Mouse (Mus musculus) layer of hippocampus, adult 11-12 months (tissue): Measurements from ENCODE around the gene Tead4.

ENCODE experiments used
- DNase-seq: peaks from one replicate; pipeline ENCODE4 v3.0.0; 2022; ENCODE audit warnings: low spot score

Gene Tead4

DNA sequence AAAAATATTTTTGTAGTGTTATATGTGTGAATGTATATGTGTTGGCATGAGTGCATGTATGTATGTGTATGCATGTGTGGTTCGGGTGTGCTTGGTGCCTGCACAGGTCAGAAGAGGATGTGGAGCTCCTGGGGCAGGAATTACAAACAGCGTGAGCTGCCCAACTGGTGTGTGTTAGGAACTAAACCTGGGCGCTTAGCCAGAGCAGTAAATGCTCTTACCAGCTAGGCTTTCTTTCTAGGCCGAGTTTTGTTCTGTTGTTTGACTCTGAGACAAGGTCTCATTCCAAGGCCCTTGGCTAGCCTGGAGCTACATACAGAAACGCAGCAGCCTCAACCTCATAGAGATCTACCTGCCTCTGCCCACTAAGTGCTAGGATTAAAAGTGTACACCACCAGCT lies 9.3 kb downstream of the Tead4 start:
- no peak for DNase-seq

DNA sequence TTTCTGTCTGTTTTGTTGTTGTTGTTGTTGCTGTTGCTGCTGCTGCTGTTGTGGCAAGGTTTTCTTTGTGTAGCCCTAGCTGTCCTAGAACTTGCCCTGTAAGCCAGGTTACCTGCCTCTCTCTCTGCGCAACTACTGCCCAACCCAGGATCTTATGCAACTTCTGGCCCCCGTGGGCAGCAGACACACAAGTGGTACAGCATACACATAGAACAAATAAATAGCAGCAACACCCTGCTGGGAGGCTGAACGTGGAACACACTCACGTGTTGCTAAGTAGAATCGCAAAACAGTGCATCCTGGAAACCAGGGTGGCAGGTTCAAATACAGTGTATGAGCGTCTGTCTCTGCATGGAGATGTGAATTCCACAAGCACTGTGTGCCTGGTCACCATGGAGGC lies 11.9 kb downstream of the Tead4 start:
- no peak for DNase-seq

DNA sequence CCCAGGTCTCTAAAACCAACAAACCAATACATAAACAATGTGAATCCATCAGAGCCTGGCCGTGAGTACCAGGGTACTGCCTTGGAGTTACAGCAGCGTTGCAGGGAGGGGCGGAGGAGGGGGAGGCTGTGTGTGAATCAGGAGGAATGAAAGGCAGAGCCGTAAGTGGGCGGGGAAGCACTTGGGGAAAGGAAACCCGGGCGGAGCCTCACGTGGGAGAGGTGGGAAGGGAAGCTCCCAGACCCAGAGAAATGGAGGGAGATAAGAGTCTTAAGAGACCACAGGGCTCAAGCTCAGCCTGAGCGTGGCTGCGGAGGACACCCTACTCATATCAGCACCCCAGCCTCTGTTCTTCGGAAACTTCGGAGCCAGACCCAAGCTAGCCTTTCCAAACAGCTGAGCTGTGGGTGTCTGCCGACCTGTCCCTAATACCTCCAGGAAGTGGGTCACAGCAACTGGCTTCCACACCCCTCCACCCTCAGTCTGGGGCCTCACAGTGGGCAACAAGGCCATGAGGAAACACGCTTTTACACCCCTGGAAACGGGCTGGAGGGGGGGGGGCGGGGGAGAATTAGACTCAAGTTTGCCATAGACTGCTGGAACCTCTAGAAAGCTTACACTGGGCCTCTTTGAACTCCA lies 14.7 kb downstream of the Tead4 start:
- DNase-seq = no peak

DNA sequence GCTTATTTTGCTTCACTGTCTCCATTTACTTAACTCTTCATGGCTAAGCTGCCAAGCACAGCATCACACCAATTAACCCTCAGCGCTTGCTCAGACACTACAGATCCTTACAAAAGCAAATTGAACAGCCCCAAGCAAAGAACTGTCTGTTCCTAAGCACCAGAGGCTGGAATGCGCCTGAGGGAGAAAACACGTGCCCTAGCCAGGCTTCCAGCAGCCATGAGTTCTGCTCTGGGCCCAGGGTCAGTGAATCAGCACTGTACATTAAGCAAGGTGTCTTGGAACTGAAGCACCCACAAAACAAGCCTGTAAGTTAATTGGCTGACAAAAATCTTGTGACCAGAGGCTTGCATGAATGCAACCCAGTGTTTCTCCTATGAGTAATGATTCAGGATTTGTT lies 18.5 kb downstream of the Tead4 start:
- DNase-seq = no peak

DNA sequence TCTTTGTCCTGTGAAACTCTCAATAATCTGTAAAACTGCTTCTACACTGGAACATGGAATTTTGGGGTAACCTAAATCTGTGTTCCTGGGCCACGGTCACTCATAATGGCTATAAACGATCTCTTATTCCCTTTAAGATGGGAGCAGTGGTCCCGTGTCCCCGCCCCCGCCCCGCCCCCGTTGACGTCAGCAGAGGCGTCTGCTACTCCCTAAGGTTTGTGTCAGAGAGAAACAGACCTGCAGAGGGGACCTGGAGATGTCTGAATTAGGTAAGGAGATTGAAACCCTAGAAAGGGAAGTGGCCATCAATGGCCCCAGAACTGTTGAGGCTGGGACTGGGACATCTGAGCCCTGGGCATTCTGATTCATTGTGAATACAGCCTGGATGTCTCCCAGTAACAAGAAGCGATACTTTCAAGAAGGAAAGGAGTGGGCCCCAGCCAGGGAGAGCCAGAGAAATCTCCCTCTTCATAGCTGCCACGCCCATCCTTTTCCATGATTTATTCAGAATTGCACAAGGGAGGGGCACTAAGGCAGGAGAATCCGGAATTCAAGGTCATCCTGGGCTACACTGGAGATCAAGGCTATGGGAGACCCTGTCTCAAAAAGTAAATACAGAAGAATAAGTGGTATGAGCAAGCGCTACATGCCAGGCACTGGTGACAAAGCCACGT lies 20.0 kb downstream of the Tead4 start:
- DNase-seq = no peak

DNA sequence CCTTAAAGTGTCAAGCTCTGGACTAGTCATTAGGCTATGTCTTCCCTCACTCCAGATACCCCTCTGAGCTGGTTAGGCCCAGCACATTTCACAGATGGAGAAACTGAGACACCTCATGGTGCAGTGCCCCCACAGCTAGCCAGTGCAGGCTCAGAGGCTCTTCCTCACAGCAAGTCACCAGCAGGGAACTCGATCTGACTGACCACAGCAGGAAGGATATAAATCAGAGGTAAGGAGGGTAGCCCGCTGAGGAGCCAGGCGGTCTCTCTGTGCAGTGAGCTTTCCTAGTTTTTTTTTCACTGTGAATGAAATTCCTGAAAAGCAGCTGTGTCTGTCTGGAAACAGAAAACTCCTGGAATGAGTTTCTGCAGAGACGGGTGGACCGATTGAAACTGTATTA lies 21.0 kb downstream of the Tead4 start:
- DNase-seq = no peak

DNA sequence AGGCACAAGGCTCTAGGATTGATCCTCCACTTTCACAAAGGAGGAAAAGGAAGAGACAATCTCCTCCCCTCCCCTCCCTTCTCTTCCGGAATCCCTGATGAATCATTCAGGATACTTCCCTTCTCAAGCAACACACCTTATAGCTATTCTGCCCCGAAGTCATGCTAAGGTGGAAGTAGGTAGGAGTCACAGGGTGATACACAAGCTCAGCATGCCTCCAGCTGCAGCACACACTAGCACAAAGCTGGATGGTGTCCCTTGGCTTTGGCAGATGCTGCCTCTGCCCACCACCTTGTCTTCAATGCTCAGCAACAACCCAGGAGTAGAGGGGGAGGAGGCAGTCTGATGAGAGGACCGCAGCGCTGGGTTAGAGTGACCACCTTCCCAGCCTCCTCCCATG lies 21.5 kb downstream of the Tead4 start:
- no peak for DNase-seq

DNA sequence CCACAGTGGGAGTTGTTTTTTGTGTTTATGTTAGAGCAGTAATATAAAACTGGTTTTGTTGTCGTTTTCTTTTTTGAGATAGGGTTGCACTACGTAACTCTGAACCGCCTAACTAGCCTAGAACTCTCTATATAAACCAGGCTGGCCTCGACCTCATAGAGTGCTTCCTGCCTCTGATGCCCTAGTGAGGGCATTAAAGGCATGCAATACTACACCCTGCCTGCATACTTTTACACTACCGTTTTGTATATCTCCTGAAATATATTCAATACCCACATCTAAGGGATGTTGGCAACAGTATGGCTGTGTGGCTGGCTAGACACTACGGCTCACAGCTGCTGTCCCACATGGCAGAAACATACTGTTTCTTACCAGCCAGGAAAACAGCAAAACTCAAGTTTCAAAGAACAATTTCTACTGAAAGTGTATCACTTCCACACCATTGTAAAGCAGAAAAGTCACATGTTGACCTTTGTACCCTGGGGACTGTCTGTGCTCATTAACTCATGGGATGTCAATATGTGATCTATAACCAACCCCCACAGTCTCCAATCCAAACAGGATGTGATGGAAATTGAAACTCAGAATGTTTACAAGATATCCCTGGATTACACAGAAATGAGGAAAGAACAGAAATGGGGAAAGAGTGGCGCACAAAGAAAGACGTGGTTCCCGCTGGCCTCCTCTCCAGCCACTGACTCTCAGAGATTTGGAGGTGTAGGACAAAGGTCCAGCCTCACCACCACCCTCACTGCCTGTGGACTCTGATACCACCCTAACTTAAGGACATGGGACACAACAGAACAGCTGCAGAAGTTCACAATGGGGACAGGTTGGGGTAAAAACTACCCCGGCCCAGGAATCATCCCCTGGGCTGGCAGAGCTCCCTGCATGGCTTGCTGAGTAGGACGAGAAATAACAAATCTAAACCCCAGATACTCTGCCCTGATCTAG lies 23.2 kb downstream of the Tead4 start:
- DNase-seq = peak; percentile 47

DNA sequence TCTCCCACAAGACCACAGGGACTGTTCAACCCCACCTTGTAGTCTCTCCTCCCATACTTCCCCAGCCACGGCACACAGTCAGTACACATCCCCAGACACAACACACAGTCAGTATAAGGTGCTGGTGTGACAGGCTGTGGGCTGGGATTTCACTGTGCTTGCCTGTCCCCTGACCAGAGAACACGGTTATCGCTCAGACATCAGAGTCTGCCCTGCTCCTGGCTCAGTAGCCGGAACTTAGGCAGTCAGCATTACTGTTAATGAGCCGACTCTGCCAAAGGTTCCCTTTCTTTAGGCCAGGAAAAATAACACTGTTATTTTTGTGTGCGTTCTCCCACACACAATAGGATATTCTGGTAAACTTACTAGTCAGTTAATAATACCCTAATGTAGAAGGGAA lies 24.3 kb downstream of the Tead4 start:
- no peak for DNase-seq

DNA sequence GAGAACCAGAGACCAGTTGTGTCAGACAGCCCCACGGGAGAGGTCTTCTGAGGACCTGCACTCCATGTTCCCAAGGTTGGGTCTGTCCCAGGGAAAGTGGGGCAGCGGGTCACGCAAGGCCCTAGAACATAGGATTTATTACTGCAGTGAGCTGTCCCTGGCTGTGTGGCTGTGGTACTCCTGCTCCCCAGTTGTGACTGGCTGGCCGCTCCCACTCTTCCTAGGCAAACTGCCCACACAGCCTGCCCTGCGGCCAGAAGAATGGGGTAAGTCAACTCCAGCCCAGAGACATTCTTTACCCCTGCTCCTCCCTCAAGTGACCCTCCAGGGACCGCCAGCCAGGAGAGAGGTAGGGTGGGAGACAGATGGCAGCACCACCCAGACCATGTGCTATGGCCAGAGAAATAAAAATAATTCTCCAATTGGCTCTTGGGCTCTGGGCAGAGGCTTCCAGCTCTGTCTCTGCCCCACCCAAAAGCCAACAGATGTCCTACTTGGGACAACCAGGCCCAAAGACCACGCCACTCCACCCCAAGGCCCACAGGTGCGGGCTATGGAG lies 25.0 kb downstream of the Tead4 start:
- DNase-seq = no peak

DNA sequence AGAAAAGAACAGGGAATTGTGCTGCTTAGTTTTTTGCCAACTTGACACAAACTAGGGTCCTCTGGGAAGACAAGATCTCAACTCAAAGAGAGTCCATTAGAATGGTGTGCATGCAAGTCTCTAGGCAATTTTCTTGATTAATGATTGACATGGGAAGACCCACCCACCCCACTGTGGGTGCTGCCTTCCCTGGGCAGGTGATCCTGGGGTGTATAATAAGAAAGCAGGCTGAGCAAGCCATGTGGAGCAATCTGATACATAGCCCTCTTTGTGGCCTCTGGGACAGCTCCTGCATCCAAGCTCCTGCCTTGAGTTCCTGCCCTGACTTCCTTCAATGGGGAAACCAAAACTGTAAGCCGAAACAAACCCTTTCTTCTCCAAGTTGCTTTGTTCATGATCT lies 27.1 kb downstream of the Tead4 start:
- no peak for DNase-seq

DNA sequence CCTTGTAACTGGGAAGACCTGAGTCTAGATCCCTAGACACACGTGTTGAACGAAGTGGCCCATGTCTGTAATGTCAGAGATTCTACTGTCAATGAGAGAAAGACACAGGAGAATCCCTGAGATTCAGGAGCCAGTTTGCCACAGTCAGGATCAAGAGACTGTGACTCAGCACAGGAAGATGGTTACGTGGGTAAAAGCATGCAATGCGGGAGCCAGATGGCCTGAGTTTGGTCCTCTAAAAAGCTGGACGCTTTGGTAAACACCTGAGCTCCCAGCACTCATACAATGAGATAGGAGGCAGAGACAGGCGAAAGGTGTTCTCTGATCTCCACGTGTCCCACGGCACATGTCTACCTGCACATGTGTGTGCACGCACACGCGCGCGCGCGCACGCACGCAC lies 27.9 kb downstream of the Tead4 start:
- DNase-seq = no peak

DNA sequence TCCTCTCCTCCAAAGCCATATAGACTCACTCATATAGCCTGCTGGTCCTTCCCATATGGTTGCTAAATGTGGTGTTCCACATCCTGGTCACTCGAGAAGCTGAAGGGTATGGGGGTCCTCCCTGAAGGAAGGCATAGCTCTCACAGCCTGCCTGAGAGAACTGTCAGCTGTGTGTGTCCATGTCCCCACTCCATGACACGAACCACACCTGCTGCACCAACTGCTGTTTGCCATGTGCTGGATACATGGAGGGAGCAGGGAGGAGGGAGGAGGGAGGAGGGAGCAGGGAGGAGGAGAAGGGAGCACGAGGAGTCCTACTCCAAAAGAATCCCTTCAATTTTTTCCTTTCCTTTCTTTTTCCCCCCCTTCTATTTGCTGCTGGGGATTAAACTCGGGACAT lies 30.8 kb downstream of the Tead4 start:
- DNase-seq = no peak

DNA sequence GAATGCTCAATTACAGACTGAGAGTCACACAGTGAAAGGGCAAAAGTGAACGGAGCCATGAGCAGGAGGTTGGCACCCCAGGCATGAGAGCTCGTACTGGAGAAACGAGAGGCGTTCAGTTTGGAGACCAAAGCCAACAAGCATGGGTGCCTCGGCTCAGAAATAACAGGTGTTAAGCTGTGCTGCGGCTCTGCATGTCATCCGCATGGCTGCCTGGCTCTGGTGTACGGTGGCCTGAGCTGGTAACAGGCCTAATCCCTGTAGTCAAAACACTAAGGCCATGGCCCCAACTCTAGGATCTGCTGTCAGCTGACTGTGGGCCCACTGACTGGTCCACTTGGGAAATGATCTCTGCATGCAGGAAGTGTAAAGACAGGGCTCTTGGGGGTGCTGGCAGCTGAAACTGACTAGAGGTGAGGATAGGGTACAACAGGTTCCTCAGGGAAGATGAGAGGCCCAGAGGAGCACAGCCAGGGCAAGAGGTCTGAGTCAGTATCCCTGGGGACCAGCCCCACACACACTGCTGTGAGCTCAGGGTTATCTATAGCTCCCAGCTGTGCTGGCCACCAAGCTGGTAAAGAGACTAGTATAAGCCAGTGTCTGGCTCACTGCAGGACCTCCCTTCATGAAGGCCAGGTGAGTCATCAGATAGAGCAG lies 35.6 kb downstream of the Tead4 start:
- DNase-seq = no peak

DNA sequence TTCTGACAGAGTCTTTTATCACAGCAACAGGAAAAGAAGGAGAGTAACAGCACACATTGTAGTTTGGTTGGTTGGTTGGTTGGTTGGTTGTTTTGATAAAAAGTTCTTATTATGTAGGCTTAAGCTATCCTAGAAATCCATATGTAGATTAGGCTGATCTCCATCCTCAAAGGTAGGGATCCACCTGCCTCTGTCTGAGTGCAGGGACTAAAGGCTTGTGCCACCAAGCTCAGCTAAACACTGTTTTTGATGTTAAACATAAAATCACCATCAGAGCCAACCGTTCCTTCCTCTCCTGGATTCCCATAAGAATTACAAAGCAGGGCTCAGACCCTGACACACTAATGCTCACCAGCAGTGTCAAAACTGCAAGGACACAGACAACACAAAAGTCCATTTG lies 39.1 kb downstream of the Tead4 start:
- no peak for DNase-seq

DNA sequence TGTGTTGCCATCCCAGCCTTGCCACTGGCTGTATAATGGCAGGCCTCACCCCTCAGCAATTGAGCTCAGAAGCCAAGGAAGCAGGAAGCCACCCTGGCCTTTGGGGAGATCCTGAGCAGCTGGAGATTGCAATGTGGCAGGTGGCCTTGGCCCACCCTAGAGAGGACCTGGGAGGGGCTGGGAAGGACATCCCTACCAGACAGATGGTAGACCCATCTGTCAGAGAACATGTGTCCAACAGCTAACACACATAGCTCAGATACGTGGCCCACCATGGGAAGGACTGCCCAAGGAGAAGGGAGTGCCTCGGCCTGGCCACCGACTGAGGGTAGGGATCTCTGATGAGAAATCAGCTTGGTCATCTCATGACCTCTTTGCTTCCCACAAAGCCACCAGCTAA lies 41.4 kb downstream of the Tead4 start:
- no peak for DNase-seq

DNA sequence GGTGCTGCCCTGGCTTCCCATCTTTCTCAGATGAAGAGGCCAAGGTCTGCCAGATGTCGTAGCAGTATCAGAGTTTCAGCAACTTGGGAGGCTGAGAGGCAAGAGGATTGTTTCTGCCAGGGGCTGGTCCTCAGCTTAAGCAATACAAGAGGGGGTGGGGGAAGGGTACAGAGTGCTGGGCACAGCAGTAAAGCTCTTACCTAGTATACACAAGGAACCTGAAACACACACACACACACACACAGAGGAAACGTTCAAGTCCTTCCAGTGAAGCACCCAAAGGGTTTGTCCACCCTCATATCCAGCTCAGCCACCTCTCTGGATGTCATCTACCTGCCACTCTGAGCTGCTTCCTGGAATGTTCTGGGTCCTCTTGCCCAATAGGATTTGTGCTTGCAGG lies 44.7 kb downstream of the Tead4 start:
- no peak for DNase-seq

DNA sequence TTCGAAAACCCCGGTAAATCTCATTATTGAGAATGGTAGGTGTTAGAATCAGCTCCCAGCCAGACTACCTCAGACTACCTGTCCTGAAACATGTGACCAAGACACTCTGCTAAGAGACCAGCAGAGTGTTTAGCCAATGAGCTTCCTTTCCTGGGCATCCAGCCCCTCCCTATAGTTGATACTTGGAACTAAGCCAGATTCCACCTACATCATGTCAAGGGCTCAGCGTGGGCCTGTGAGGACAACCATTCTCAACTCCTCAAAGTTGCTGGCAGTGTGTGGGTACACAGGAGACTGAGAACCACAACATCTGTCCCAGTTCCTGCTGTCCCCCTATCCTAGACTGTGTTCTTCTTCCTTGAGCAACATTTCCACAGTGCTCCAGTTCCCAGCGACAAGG lies 45.3 kb downstream of the Tead4 start:
- no peak for DNase-seq

DNA sequence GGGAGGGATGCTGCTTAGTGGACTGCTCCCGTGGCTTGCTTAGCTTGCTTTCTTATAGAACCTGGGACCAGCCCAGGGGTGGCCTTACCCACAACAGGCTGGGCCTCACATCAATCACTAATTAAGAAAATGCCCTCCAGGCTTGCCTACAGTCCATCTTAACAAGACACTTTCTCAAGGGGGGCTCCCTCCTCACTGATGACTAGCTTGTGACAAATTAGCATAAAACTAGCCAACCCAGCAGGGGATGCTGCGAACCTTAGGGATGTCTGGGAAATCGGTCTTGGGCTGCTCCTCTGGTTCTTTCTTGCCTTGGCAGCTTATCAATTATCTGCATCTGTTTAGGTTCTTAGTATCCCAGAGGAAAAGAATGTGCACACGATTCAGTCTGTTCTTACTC lies 46.1 kb downstream of the Tead4 start:
- DNase-seq = no peak

DNA sequence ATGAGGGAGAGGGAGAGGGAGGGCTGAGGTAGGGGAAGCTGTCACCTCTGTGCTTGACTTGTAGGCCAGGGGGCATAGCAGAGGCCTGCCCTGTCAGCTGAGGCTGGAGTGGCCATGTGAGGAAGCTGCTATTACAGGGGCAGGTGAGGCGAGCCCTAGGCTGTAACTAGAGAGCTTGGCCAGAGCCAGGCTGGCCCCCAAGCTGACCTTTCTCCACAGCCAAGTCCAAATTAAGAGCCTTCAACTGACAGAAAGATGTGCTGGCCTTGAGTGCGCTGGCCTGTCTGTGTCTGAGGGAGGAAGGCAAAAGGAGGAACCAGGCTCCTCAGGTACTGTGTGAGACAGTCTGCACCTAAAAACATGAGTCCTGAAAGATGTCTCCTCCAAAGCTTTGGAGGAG lies 47.5 kb downstream of the Tead4 start:
- no peak for DNase-seq

DNA sequence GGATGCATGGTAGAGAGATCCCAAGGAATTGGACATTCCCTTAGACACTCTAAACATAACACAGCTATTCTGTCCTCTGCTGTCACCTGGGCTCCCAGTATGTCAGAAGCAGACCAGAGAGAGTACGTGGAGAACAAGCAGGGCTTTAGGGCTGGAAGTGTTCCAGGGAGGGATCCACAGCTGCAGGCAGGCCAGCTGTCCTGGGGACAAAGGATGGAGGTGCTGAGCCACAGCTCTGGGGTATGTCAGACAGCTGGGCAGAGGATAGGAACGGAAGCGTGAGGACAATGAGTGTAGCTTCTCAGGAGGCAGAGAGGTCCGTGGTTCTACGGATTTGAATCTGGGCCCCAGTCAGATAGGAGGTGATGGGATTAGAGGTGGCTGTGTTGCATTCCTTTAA lies 50.0 kb downstream of the Tead4 start:
- no peak for DNase-seq

DNA sequence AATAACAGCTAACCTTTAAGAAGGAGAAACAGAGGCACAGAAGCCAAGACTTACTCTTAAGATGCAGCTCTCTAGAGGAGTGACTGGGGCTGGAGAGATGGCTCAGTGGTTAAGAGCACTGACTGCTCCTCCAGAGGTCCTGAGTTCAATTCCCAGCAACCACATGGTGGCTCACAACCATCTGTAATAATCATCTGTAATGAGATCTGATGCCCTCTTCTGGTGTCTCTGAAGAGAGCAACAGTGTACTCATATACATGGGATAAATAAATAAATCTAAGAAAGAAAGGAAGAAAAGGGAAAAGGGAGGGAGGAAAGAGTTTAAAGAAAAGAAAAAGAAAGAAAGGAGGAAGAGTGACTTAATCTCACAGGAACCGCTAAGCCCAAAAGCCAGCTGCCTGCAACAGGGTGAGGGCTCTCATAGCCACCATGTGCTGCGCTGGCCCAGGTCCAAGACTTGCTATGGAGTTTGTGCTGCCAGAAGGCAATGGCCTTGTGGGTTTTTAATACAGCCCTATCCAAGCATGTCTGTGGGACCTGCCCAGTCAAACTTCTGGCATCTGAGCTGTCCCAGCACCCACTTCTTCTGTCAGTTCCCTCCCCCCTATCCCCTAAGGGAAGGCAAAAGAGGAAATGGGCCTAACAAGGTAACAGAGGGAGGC lies 63.4 kb downstream of the Tead4 start:
- DNase-seq = no peak
